Mouse (Mus musculus) kidney, postnatal 25 days (tissue): ENCODE measurements around the gene Slc26a10.

ENCODE experiments used
- DNase-seq, 2 experiments: peaks; one replicate each; pipeline ENCODE4 v3.0.0; 2021; ENCODE audit warnings: mixed read lengths in 2 of 2

Slc26a10 gene

GRCm38 (mm10) chr10:127127711-127128279, 52.6 kb downstream of the Slc26a10 start:
- DNase-seq: no peak

GRCm38 (mm10) chr10:127126579-127126978, 53.9 kb downstream of the Slc26a10 start:
- DNase-seq: no peak

- peak; percentile 66 to 70 for DNase-seq
Observed at GRCm38 (mm10) chr10:127125210-127126001, 55.0 kb downstream of the Slc26a10 start.

GRCm38 (mm10) chr10:127123436-127123805, 57.0 kb downstream of the Slc26a10 start:
- DNase-seq: peak; percentile 63 to 87

- peak; percentile 32 to 53 for DNase-seq
Observed at GRCm38 (mm10) chr10:127122784-127123435, 57.5 kb downstream of the Slc26a10 start.

- DNase-seq: no peak
Observed at GRCm38 (mm10) chr10:127122018-127122417, 58.4 kb downstream of the Slc26a10 start.
